Mouse (Mus musculus) forebrain, embryonic 15.5 days (tissue): ENCODE data around the gene Gm49027. TPM values are rescaled to one million over a fixed set of nuclear protein-coding genes. Genes with fewer than 3 reads are reported as not detected.

Experiments used
- ATAC-seq: fragments of 200-750 bp; cut with Nextera tagmentation; replicated peaks from 2 replicates; pipeline ENCODE4 v1.8.0; 2017; ENCODE audit warnings: mild to moderate bottlenecking, moderate TSS enrichment, moderate library complexity
- H3K27ac ChIP-seq: fragments of 300-500 bp; sonication (generic); replicated peaks from 2 replicates; pipeline ENCODE4 v1.5.1; 2015; ENCODE audit warnings: mild to moderate bottlenecking, inconsistent platforms
- H3K27me3 ChIP-seq: fragments of 300-500 bp; sonication (generic); 2 replicates; pipeline ENCODE4 v1.6.1; 2015; ENCODE audit warnings: inconsistent platforms
- H3K36me3 ChIP-seq: fragments of 300-500 bp; sonication (generic); 2 replicates; pipeline ENCODE4 v1.6.1; 2015; ENCODE audit warnings: mild to moderate bottlenecking, inconsistent platforms
- H3K4me1 ChIP-seq: fragments of 300-500 bp; sonication (generic); 2 replicates; pipeline ENCODE4 v1.6.1; 2015; ENCODE audit warnings: inconsistent platforms
- H3K4me2 ChIP-seq: fragments of 300-500 bp; sonication (generic); replicated peaks from 2 replicates; pipeline ENCODE4 v1.6.1; 2015; ENCODE audit warnings: mild to moderate bottlenecking, inconsistent platforms
- H3K4me3 ChIP-seq: fragments of 300-500 bp; sonication (generic); 2 replicates; pipeline ENCODE4 v1.5.1; 2015; ENCODE audit warnings: mild to moderate bottlenecking, inconsistent platforms
- H3K9ac ChIP-seq: fragments of 300-500 bp; sonication (generic); replicated peaks from 2 replicates; pipeline ENCODE4 v1.6.1; 2015; ENCODE audit warnings: mild to moderate bottlenecking, inconsistent platforms
- H3K9me3 ChIP-seq: fragments of 300-500 bp; sonication (generic); 2 replicates; pipeline ENCODE4 v1.6.1; 2016; ENCODE audit warnings: inconsistent platforms
- WGBS: fragments of 180-500 bp; shearing (Covaris S2); methylation state at CpG from one replicate; pipeline ENCODE4 v1.1.7; 2015; ENCODE audit warnings: mixed read lengths; 5-methylcytosine and 5-hydroxymethylcytosine counted together
- microRNA-seq: library from miRNA; unstranded; fragments of <30 nt; microRNA quantifications from one replicate; pipeline ENCODE4, GENCODE M21; 2016
- polyA plus RNA-seq: library from polyadenylated mRNA; unstranded; fragments of >200 nt; fragmentation: Nextera tagmentation; extraction: Ambion mirVana; gene quantifications from 2 replicates; pipeline ENCODE4 v1.2.1, GENCODE M21; 2015

Gene Gm49027
- polyA plus RNA-seq, 1 experiment from 2014 or later: 4.0 TPM

DNA sequence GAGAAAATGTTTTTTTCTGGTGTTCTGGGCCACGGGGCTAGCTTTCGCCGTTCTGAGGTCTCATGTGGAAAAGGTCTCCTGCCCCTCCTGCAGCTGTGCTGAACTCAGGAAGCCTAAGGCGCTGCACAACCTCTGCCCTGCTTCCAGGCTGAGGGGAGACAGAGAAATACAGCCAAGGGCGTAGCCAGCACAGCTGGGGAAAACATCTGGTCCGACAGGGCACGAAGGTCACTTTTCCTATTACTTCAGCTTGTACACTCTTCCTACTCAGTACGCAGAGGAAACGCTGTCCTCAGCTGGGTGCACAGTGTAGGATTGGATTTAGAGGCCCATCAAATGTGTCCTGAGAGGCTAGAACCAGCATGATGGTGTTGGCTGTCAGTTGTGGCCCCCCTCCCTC is 35.4 kb downstream of the Gm49027 start:
- no peaks in the 10 kb centered on the region for H3K36me3 ChIP-seq
- H3K9me3 ChIP-seq: no peaks in the 10 kb centered on the region
- no peak overlapping the region for H3K9ac ChIP-seq
- H3K27me3 ChIP-seq: no peaks in the 10 kb centered on the region
- H3K27ac ChIP-seq: no peak overlapping the region
- no peak overlapping the region for H3K4me2 ChIP-seq
- H3K4me3 ChIP-seq: no peak overlapping the region
- WGBS: 75% methylated on average over 9 of the region's 9 CpGs
- peaks cover 5% of the 10 kb centered on the region for H3K4me1 ChIP-seq
- ATAC-seq: no peak

DNA sequence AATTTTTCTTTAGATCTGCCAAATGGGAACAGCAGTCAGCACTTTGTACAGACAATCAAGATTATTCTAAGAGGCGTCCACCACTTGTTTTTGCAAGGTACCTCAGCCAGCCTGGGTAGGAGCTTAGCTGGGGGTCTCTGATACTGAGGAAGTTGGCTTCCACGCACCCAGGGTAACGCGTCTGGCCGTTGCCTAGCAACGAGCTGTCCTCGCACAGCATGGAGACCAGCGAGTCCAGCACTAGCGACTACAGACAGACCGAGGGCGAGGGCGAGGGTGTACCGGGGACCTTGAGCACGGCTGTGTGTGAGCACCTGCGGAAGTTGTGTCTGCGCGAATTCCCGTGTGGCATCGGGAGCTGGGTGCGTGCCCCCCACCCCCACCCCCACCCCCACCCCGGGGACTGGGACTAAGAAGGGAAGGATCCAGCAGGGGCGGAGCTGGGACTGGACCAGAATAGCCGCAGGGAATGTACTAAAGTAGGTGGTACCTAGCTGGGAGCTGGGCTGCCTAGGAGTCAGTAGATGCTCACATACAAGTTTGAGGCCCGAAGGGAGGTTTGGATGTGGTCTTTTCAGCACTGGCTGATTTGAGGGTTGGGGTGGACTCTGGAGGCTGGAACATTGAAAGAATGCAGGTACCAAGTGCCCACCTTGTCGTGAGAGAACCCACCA is 36.0 kb downstream of the Gm49027 start, which contains the start of the genes Lrrc43 and Il31:
Lrrc43 (plus strand) TSS at position 194 of the 674 bp plus-strand sequence.
Il31 (minus strand) TSS at position 378 of the 674 bp plus-strand sequence.
- Histone ChIP-seq H3K4me3 (peak within 1 kb of the TSS; percentile 20; the same call in 1 of the 2 replicates), H3K9ac (no peak within 1 kb of the TSS), H3K4me1 (peaks cover 5% of the 10 kb centered on the region), H3K27ac (no peak within 1 kb of the TSS), H3K9me3 (no peaks in the 10 kb centered on the region), H3K4me2 (peak within 1 kb of the TSS; percentile 31), H3K36me3 (no peaks in the 10 kb centered on the region), H3K27me3 (no peaks in the 10 kb centered on the region)
- WGBS: 5% methylated on average over 25 of the region's 25 CpGs
- no peak for ATAC-seq

DNA sequence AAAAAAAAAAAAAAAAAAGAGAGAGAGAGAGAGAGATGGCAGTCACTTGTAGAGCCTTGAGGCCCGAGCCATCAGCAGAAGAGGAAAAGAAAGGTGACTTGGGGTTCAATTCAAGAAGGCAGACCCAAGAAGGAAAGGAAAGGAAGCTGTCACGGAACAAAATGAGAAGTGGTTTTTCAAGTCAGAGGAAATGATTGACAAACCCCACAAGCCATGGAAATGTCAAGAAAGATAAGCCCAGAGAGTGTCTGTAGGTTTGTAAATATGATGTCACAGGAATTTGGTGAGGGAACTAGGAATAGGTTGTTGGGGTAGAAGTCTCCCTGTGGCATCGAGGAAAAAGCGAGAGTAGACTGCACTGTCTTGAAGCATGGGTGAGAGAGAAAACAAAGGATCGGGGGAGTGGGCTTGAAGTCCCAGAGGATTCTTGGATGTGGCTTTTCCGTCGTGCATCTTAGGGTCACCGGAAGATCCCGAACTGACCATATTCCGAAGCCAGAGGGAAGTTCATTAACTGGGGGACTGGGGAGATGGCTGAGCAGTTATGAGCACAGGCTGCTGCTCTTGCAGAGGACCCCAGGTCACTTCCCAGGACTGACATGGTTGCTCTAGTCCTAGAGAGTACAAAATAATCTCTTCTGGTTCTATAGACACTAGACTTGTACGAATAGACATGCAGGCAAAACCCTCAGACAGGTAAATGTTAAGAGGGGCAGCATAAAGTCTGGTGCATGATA is 37.5 kb downstream of the Gm49027 start:
- H3K9ac ChIP-seq: no peak overlapping the region
- H3K27ac ChIP-seq: no peak overlapping the region
- 87% methylated on average over 11 of the region's 11 CpGs for WGBS
- no peak overlapping the region for H3K4me3 ChIP-seq
- H3K4me2 ChIP-seq: no peak overlapping the region
- no peaks in the 10 kb centered on the region for H3K27me3 ChIP-seq
- no peak for ATAC-seq
- H3K36me3 ChIP-seq: no peaks in the 10 kb centered on the region
- no peaks in the 10 kb centered on the region for H3K9me3 ChIP-seq
- H3K4me1 ChIP-seq: peaks cover 5% of the 10 kb centered on the region

DNA sequence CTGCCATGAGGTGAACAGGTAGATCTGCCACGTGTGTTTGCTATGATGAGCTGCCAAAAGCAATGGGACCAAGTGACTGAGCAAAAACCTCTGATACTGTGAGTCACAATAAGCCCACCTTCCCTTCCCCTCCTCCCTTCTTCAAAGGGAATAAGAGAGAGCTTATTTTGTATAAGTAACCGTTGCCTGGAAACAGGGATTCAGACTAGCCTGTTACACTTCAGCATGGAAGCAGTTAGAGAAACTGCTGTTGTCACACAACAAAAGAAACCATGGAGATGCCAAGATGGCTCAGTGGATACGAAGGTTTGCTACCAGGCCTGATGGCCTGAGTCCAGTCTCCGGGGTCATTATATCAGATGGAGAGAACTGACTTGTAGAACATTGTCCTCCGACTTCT is 51.5 kb downstream of the Gm49027 start:
- Histone ChIP-seq H3K4me3 (no peak overlapping the region), H3K36me3 (no peaks in the 10 kb centered on the region), H3K27ac (no peak overlapping the region), H3K9me3 (no peaks in the 10 kb centered on the region), H3K9ac (no peak overlapping the region), H3K27me3 (no peaks in the 10 kb centered on the region), H3K4me2 (no peak overlapping the region), H3K4me1 (no peaks in the 10 kb centered on the region)
- WGBS: 64% methylated on average over 5 of the region's 5 CpGs
- ATAC-seq: no peak

DNA sequence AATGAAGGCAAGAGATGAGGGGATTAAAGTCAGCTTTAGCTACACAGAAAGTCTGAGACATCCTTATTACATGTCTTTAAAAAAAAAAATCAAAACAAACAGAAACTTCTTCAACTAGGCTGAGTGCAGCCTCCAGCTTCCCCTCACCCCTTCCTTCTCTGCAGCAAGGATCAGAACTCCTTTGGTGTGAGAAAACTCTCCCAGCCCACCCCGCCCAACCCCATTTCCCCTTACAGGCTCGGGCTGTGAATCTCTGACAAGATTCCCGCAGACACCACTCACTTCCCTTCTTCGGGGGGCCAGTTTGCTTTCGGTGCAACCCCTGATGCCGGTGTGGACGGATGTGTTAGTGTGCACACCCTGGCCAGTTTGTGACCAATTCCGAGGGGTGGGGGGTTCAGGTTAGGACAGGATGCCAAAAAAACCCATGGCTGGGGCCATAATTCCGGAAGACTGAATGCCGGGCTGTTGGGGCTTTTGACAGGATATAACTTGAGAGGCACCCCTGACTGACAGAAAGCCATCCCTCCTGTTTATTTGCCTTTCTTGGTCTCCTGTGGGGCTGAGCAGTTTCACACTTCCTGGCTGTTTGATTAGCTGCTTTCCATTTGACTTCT is 54.4 kb downstream of the Gm49027 start:
- no peak for ATAC-seq
- Histone ChIP-seq H3K4me3 (no peak overlapping the region), H3K9ac (no peak overlapping the region), H3K27ac (no peak overlapping the region), H3K4me1 (no peaks in the 10 kb centered on the region), H3K9me3 (no peaks in the 10 kb centered on the region), H3K4me2 (no peak overlapping the region), H3K36me3 (no peaks in the 10 kb centered on the region), H3K27me3 (no peaks in the 10 kb centered on the region)
- 73% methylated on average over 10 of the region's 10 CpGs for WGBS

DNA sequence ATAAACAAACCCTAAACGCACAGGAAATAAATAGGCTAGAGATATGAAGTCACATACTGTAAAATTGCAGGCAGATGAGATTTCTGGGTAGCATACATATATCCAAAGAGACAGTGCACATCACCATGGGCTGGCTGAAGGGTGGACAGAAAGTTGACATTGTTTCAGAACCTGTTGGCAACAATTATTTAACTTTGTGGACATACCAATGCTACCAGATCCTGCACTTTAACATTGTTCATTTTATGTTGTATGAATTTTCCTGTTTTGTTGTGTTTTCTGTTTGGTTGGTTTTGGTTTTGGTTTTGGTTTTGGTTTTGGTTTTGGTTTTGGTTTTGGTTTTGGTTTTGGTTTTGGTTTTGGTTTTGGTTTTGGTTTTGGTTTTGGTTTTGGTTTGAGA is 60.6 kb downstream of the Gm49027 start:
- H3K27ac ChIP-seq: no peak overlapping the region
- no peaks in the 10 kb centered on the region for H3K9me3 ChIP-seq
- no peak overlapping the region for H3K4me2 ChIP-seq
- H3K36me3 ChIP-seq: no peaks in the 10 kb centered on the region
- no peaks in the 10 kb centered on the region for H3K27me3 ChIP-seq
- no peaks in the 10 kb centered on the region for H3K4me1 ChIP-seq
- no peak for ATAC-seq
- 97% methylated on average over 1 of the region's 1 CpGs for WGBS
- H3K4me3 ChIP-seq: no peak overlapping the region
- no peak overlapping the region for H3K9ac ChIP-seq

Small RNAs within 50 kb of the gene (microRNA-seq; reads per million reads assigned to microRNA genes)
- gene Mir7647: 1.5 reads per million

Other genes starting within 250 kb of the Gm49027 start
- 80.6 and 89.3 TPM in 2 replicates for gene Bcl7a, start 181.7 kb downstream of the Gm49027 start, polyA plus RNA-seq
- gene Mlxip, start 130.7 kb downstream of the Gm49027 start, polyA plus RNA-seq: 16.9 and 17.0 TPM in 2 replicates
- gene Lrrc43, start 36.2 kb downstream of the Gm49027 start, polyA plus RNA-seq: 0.36 and 0.83 TPM in 2 replicates
- not detected in 2 replicates for gene Il31, start 36.0 kb downstream of the Gm49027 start, polyA plus RNA-seq
- gene B3gnt4, start 15.0 kb downstream of the Gm49027 start, polyA plus RNA-seq: 0.87 and 1.7 TPM in 2 replicates
- 113 and 119 TPM in 2 replicates for gene Diablo, start 1.3 kb downstream of the Gm49027 start, polyA plus RNA-seq
- gene Vps33a, start 47.5 kb upstream of the Gm49027 start, polyA plus RNA-seq: 41.2 and 42.3 TPM in 2 replicates
- 80.0 and 84.5 TPM in 2 replicates for gene Clip1, start 159.1 kb upstream of the Gm49027 start, polyA plus RNA-seq
- 83.7 and 87.8 TPM in 2 replicates for gene Zcchc8, start 195.6 kb upstream of the Gm49027 start, polyA plus RNA-seq
- gene Rsrc2, start 223.9 kb upstream of the Gm49027 start, polyA plus RNA-seq: 147 and 151 TPM in 2 replicates
- gene Kntc1, start 224.2 kb upstream of the Gm49027 start, polyA plus RNA-seq: 12.7 and 14.6 TPM in 2 replicates